Mouse (Mus musculus) inflammation-experienced regulatory T-cells, adult 6 months (primary cell): ENCODE results near the gene Gm45902. TPM values are rescaled to one million over a fixed set of nuclear protein-coding genes. Genes with fewer than 3 reads are reported as not detected.

Experiments used
- ATAC-seq: one replicate; pipeline ENCODE4 v1.8.0; 2017
- polyA plus RNA-seq, 3 experiments: library from polyadenylated mRNA; unstranded; fragments of 100-300 nt; shearing (Covaris generic); gene quantifications; one replicate each; pipeline ENCODE4 v1.2.1; 2017

Gm45902 gene
- polyA plus RNA-seq: 1 to 10 TPM; 2.9 to 4.5 (median 4.0) TPM

DNA sequence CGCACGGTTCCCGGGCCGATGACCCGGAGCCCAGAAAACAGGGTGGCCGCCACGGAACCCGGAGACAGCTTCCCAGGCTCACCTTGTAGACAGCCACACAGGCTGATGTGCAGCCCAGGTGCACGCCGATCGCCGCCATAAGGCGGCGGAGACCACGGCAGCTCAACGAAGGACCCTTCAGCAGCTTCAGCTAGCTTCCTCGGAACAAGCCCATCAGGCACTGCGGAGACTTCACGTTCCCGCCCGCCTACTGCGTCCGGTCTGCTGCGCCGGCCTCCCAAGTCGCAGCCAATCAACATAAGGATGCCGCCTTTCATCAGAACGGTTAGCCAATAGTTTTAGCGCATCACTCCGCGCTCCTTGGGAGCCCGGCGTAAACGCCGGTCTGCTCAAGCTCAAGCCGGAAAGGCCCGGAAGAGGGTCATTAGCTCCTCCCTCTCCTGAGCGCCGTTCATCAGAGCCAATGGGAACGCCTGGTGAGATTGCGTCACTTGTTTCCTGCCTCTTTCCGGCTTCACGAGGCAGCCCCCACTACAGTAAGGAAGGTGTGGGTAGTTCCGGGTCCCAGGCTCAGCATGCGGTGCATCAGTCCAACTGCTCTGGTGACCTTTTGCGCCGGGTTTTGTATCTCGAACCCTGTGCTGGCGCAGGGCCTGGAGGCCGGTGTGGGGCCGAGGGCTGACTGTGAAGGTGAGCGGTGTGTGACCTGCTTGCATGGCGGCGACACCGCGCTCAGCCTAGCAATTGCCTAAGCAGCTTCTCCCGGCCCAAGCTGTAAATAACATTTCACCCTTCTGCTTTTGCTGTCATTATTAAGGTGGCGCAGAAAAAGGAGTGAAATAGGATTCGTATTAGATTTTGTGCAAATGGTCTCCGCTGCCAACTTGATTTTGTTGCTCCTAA is at the start of gene Gm45902, which contains the start of the genes Hspa14 and Cdnf:
TSS of gene Gm45902 (minus strand) at position 239 of the 903 bp plus-strand sequence.
TSS of gene Hspa14 (minus strand) at position 263 of the 903 bp plus-strand sequence.
TSS of gene Cdnf (plus strand) at position 479 of the 903 bp plus-strand sequence.
- ATAC-seq: peak; percentile 96

DNA sequence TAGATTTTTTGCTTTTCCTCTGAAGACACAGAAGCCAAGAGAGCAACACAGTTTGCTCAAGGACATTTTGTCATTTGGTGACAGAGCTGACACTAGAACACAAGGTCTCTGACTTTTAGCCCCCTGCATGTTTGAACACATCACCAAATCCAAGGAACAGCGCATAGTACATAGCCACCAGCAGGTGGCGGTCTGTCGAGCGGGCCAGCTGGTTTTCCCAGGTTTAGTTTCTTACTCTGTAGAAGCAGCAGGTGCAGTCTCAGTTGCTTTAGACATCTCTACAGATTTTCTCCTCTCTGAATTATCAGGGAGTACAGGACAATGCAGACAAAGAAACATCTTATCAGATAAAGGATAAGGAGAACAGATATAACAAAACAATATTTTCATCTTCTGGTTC is 34.0 kb upstream of the Gm45902 start:
- peak; percentile 95 for ATAC-seq

DNA sequence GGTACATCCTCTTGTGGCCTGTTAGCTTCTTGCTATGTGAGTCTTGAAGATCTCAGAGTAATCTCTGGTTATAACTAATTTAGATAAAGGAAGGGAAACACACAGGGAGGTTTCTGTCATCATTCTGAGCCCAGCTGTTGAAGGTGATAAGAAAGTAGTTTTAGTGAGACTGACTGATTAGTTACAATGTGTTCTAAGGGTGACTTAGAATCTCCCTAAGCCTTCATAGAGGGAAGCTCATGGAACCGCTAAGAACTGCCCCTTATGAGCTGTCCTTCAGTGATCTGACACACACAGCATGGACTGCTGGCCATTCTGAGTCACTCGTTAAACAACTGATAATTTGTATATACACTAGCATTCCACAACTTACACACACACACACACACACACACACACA is 33.5 kb upstream of the Gm45902 start:
- ATAC-seq: no peak

DNA sequence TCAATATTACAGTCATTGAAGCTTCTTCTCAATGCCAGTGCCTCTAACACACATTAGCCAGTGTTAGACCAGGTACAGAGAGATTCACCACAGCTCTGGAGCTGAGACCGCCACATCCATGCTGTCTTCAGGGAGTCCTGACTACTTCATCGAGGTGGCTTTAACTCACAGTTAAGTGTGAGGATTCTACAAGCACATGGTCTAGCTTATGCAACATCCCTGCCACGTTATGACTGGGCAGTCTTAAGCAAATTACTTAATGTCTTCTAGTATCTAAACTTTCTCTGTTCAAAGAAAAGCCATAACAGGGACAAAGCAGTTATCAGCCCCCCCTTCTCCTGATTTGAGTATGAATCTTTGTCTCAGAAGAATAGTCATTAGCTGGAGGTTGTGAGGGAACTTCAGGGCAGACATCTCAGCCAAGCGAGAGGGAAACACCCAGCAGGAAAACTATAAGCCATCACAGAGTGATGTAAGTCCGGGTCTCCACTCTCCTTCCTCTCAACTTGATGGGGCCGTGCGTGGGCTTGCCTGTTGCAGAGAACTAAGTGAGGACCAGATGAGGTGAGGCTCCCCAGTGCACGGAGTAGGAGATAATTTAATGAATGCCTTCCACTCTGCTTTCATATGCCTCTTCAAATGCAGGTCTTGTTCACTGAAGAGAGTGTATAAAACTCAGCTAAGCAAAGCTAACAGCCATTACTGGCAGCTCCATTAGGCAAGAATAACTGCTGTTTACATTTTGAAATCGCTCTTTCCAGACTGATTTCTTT is 28.9 kb upstream of the Gm45902 start:
- no peak for ATAC-seq

DNA sequence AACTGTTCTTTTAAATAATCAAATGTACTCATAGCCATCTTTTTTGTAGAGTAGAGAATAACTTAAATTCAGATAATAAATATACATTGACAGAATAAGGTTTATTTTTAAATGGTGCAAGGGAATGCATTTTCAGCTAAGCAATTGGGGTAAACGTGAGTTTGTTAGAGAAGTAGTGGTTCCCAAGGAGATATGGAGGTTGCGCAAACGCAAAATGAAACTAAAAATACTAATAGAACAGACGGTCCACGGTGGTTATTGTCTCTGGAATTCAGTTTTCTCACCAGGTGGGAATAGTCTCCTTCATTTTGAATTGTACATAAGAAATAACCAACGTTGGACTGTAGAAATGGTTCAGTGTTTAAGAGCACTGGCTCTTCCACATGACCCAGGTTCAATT is 13.7 kb upstream of the Gm45902 start:
- no peak for ATAC-seq

DNA sequence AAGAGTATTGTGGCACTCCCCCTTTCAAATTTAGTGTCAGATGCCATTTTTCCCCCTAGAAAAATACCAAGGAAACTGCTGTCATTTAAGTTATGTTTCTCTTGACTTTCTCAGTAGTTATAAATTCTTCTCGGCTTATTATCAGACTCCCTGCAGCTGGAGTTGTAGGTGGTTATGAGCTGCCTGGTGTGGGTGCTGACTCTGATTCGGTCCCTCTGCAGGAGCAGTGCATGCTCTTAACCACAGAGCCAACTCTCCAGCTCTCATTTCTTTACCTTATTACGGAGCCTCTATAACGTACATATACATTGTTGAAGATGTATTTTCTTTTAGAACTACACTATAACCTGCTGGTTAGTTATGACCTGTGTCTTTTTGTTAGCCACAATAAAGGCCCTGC is 10.0 kb upstream of the Gm45902 start:
- no peak for ATAC-seq

DNA sequence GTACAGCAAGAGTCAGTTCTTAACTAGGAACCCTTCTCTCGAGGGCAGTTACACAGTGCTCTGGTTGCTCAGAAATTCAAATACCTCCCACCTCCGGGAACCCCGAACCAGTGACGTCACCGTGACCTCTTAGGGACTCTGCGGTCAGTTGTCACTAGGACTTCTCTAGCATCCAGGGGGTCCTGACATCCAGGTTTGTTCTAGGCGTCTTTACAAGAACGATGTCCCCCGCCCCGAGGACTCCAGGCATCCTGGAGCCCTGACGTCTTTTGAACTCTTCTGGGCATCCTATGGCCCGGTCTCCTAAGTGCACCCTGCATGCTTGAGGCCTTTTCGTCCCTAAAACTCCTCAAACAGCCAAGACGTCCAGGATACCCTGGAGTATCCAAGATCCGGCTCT is 514 bp downstream of the Gm45902 start:
- peak; percentile 1 for ATAC-seq

DNA sequence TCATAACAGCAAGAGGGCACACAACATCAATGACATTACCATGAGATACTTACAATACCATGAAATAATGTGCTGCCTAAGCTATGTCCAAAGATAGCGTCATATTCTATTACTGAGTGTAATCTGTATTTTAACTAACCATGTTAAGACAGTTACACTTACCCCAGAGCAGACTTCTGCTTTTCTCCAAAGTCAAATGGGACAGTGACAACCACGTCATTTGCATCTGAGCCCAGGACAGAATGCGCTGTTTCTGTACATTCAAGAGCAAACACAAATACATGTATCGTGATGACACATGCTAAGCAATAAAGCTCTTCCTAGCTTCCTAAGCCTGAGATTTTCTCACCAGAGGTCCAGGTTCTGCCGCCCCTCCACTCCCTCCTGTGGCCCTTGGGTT is 11.7 kb downstream of the Gm45902 start:
- ATAC-seq: no peak

DNA sequence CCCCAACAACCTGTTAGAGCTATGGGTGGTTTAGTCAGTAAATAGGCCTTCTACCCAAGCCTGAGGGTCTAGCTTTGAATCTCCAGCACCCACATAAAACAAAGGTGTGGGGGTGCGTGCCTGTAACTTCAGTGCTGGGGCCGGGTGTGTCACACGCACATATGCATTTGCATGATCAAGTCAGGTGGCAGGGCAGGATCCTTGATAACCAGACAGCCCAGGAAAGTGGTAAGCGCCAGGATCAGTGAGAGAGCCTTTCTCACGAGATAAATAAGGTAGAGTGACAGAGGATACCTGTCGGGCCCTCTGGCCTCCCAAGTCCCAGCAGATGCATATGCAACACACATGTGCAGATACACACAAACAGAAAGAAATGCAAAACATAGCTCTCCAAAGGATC is 13.0 kb downstream of the Gm45902 start:
- ATAC-seq: no peak

DNA sequence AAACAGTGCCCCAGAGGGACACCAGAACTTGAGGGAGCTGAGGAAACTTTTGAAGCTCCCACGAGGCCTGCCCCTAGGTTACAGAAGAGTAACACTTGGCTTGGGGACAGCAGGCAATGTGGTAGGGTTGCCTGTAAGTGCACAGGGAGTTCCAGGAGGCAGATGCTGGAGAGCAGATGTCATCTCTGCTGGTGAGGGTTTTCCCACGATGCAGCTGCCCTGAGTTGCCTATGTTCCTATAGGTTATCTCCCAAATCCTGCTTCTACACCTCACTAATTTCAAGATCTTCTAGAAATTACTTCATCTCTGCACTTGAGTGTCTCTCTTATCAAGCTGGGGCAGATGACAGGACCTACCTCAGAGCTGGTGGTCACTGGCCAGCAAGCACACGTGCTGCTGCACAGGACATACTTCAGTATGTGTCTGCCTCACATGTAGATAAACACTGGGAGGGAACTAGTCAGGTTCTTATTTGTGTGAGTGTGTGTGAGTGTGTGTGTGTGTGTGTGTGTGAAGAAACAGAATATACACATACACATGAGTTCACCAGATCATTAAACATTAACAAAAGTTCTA is 18.7 kb downstream of the Gm45902 start:
- ATAC-seq: no peak

DNA sequence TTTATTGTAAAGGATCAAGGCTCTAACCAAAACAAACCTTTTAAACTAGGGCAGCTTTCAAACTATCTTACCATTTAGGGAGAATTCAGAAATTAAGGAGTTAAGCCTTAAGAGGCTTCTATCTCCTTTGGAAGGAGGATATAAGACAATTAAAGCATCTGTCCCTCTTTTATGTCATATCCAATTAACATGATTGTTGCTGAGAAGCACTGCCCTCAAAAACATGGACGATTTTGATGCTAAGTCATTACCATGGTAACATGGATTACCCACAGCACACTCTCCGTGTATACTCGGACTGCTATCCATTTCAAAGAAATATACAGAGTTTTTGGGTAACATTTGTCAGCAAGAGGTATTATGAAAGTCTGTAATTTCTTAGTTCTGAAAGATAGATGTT is 22.8 kb downstream of the Gm45902 start:
- ATAC-seq: no peak

DNA sequence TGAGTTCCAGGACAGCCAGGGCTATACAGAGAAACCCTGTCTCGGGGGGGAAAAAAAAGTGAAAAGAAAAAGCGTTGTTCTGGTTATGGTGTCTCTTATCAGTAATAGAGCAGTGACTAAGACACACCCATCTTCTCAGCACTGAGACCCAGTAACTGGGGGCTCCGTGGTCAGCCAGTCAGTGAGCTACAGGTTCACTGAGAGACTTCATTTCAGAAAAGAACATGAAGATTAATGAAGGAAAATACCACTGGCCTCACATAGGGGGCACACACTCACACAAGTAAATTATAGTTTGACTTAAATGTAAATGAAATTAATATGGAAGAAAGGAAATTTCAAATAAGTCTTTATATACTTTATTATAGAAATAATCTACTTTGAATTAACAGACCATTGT is 32.4 kb downstream of the Gm45902 start:
- ATAC-seq: no peak

DNA sequence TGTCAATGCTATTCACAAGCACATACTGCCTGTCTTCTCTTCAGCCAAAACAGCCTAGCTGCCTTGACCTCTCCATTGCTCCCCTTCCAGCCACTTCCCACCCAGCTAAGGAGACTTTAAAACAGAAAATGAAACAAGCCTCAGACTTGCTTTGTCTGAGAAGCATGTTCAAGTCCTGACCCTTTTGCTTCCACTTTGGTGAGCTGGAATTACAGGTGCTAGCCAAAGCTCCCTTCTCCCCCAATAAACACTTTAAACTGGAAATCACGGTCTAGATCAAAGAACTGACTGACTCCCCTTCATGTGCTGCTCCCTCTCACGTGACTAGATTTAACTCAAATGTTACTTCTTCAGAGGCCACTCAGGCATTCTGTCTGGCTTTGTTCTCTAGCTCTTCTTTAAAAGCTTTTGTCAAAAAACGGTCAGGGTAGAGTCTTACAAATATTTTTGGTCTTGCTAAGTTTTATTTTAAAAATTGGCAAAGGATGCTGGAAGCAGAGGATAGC is 36.8 kb downstream of the Gm45902 start:
- ATAC-seq: peak; percentile 1

DNA sequence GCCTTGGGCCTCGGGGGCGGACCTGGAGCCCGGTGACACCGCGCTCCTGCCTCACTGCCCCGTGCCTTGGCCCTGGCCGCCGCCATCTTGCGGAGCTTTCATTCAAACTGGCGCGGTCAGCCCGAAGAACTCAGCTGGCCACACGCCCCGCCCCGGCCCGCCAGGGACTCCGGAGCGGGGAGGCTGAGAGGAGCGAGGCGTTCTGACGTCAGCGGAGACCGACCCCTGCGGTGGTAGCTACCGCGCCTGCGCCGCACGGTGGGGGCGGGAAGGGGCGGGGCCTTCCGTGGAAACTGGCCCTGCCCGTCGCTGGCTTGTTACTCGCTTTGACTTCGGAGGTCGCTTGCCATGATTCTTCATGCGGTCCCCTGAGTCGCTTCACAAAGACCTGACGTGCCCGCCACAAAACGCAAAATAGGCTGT is 37.7 kb downstream of the Gm45902 start, which contains the start of gene Suv39h2:
TSS of gene Suv39h2 (minus strand) at position 171 of the 423 bp plus-strand sequence.
- ATAC-seq: peak; percentile 88

DNA sequence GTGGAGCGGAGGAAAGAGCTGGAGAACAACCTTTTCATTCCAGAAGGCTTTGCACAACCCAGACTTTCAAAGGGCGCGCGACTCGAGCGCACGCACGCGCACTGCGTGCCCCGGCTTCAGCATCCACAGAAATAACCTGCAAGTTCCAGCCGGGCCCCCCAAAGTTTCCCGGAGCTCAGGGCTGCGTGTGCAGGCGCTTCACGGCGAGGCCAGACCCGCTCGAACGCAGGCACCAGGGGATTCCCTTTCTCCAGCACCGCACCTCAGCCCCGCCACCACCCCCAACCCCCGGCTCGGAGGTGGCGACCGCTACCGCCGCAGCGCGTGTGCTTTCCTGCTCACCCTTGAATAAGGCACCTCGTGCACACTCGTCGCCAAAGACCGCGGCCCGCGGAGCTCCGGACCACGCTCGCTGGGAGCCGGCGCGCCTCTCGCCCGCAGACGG is 38.2 kb downstream of the Gm45902 start:
- peak; percentile 49 for ATAC-seq

DNA sequence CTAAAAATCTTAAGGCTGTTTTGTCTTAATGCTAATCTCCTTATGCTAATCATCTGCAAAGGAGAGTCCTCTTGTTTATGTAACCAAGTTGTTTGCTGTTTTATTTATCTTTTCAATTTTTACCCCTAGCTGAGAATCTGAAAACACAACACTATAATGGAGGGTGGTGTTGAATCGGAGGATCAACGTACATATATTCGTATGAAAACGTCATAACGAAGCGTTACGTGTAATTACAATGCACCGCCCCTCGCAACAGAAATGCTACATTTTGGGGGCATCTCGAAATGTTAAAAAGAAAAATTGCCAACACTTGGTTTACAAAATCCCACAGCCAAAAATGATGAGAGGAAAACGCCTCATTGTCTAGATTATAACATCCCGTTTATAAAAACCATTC is 38.7 kb downstream of the Gm45902 start:
- ATAC-seq: no peak

DNA sequence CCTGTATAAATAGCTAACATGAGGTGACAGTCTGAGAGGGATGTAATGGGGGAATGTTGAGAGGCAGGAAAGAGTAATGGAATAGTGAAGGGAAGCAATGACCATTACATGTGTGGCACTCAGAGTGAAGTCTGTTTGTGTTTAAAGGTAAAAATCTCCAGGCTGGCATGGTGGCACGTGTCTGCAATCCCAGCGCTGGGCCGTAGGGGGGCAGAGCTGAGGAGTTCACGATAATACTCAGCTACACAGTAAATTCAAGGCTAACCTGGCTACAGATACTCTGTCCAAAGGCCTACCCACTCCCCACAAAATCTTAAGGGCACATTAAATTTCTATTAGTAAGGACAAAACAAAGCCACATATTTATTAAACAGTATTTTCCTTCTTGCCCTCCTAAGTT is 56.0 kb downstream of the Gm45902 start:
- no peak for ATAC-seq

Other genes with a start within 250 kb of the Gm45902 start
- gene Nmt2, start 228.6 kb downstream of the Gm45902 start, polyA plus RNA-seq: 10 to 100 TPM; 41.4 to 64.9 (median 64.0) TPM
- 10 to 100 TPM; 12.1 to 27.4 (median 20.1) TPM for gene Rpp38, start 180.1 kb downstream of the Gm45902 start, polyA plus RNA-seq
- not detected for gene Acbd7, start 176.6 kb downstream of the Gm45902 start, polyA plus RNA-seq
- gene Olah, start 115.6 kb downstream of the Gm45902 start, polyA plus RNA-seq: not detected
- gene Meig1, start 90.1 kb downstream of the Gm45902 start, polyA plus RNA-seq: not detected
- 10 to 100 TPM; 16.6 to 18.9 (median 17.0) TPM for gene Dclre1c, start 88.7 kb downstream of the Gm45902 start, polyA plus RNA-seq
- gene Suv39h2, start 37.8 kb downstream of the Gm45902 start, polyA plus RNA-seq: under 1 TPM; 0.25 to 0.88 (median 0.66) TPM
- gene Hspa14, start within 50 bp of the Gm45902 start, polyA plus RNA-seq: 100 to 1,000 TPM; 104 to 113 (median 106) TPM
- gene Cdnf, start 240 bp upstream of the Gm45902 start, polyA plus RNA-seq: under 1 TPM; 0.43 to 0.85 (median 0.61) TPM
- 100 to 1,000 TPM; 193 to 316 (median 202) TPM for gene Fam107b, start 57.7 kb upstream of the Gm45902 start, polyA plus RNA-seq